Mouse (Mus musculus) left cerebral cortex, postnatal 25 days (tissue): ENCODE results near the gene Irgm1. TPM values are rescaled to one million over a fixed set of nuclear protein-coding genes. Genes with fewer than 3 reads are reported as not detected.
"Not testable (repeated sequence)": the region's sequence is repeated elsewhere in the genome, so short reads cannot be mapped to it uniquely, and the experiment has no call there.

Experiments used
- DNase-seq, 2 experiments: peaks; one replicate each; pipeline ENCODE4 v3.0.0; 2022; ENCODE audit warnings: low spot score in 2 of 2, mixed read lengths in 1 of 2
- intact Hi-C: fragments of 180-260 bp; cut with DNase I; formaldehyde crosslinking; loops from one replicate; pipeline ENCODE4 v1.15.1; 2025
- total RNA-seq, 2 experiments: library from RNA; stranded (reverse); gene quantifications; 2 replicates each; pipeline ENCODE4 v1.2.3; 2021

The Irgm1 gene
- total RNA-seq, 2 experiments from 2014 or later: 4.6 to 5.0 TPM

- intact Hi-C loops: no loop called here
- no peak for DNase-seq
Measured at GRCm38 (mm10) chr11:48862784-48863319, 8.6 kb downstream of the Irgm1 start.

GRCm38 (mm10) chr11:48859014-48859413 lies 12.5 kb downstream of the Irgm1 start:
- peak; percentile 51 to 78 for DNase-seq
- intact Hi-C loops: loop anchor here (1.0 to 5.0 kb wide), 3 partner anchors 69 to 393 kb away; partner anchors contain the start of gene Zfp62

GRCm38 (mm10) chr11:48853474-48854180 lies 17.9 kb downstream of the Irgm1 start:
- intact Hi-C loops: no loop called here
- DNase-seq: peak; percentile 93 to 97

GRCm38 (mm10) chr11:48852624-48853473 lies 18.6 kb downstream of the Irgm1 start:
- intact Hi-C loops: no loop called here
- DNase-seq: no peak

DNA sequence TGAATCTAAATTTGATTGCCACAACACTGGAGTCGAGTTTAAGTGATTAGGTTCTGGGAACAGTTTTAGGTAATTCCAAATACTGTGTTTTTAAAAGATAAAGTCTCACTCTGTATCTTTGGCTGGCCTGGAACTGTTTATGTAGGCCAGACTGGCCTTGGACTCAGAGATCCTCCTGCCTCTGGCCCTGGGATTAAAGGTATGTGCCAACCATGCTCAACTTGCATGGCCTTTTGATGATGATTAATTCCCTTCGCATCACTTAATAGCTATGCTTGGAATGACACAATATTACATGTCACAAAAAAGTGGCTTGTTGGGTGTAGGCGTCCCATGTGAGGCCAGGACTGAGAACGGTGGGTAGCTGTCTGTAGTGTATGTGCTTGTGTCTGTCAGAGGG lies 19.3 kb downstream of the Irgm1 start:
- DNase-seq: no peak

DNA sequence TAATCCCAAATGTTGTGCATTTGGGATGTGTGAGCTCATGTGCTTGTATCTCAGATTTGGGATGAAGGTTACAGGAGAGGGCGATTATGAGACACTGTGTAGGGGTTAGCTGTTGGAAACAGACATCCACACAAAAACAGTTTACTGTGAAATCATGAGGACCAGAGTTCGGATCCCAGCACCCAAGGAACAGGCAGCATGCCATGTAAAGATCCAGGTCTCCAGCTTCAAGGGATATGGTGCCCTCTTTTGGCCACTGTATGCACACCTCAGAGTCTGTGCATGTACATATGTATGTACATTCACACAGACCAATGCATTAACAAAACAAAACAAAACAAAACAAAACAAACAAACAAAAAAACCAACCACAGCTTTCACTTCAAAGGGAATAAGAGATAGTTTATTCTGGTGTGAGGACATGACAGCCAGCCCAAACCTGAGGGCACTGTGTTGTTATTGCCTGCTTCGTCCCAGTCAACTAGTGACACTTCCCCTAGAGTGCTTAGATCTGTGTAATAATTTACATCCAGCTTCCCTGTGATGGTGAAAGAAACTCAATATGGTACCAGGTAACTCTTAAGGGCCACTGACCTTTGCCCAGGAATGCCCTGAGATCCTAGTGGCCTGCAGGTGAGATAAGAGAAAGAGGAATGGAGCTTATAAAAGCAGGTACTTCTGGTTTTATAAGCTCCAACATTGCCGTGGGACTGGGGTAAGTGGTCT lies 20.1 kb downstream of the Irgm1 start:
- intact Hi-C loops: no loop called here
- DNase-seq: no peak

More for the DNA sequence above, 19.3 kb downstream of the Irgm1 start:
- intact Hi-C loops: no loop called here

- DNase-seq: no peak
- intact Hi-C loops: no loop called here
Measured at GRCm38 (mm10) chr11:48850240-48850639, 21.2 kb downstream of the Irgm1 start.

- intact Hi-C loops: no loop called here
- DNase-seq: no peak
Measured at GRCm38 (mm10) chr11:48846881-48847280, 24.6 kb downstream of the Irgm1 start.

GRCm38 (mm10) chr11:48846362-48846761 lies 25.1 kb downstream of the Irgm1 start:
- DNase-seq, intact Hi-C loops: not testable (repeated sequence)

DNA sequence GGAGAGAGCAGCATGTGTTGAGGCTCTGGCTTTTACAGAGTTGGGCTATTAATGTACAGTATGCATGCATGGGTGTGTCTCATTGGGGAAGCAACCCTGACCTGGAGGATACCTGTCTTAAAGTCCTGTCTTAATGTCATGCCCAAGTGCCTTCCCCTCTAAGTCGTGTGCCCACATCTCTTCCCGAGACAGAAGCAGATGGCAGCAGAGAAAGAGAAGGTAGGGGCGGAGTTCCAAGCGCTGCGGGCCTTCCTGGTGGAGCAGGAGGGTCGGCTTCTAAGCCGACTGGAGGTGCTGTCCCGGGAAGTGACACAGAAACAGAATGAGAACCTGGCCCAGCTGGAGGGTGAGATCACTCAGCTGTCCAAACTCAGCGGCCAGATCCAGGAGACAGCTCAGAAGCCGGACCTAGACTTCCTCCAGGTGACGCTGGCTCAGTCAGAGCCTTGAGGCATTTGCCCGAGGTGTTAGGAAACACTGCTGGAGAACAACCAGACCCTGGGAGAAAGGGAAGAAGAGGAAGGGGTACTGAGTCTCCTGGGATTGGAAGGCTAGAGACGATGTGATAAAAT lies 26.2 kb downstream of the Irgm1 start:
- no peak for DNase-seq
- intact Hi-C loops: no loop called here

GRCm38 (mm10) chr11:48844309-48844708 lies 27.2 kb downstream of the Irgm1 start:
- intact Hi-C loops: no loop called here
- DNase-seq: peak in 1 of 2 experiments; percentile 53

GRCm38 (mm10) chr11:48843202-48843601 lies 28.3 kb downstream of the Irgm1 start:
- DNase-seq: no peak
- intact Hi-C loops: no loop called here

GRCm38 (mm10) chr11:48842378-48842792 lies 29.1 kb downstream of the Irgm1 start:
- DNase-seq: no peak
- intact Hi-C loops: no loop called here

DNA sequence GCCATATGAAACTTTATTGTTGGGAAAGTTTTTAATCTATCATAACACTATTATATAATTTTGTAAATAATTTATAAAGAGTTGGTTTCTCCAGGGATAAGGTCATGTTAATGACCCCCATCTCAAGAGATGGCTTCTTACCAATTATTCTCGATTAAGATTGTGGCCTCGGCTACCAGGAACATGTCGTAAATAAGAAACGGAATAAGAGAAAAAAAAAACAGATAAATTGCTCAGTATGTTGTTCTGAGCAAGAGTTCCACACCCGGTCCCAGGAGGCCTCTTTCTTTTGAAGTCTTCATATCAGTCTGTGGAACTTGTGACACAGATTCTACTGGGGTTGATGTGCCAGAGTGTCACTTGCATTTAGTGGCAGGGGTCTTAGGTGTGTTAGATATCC lies 30.3 kb downstream of the Irgm1 start:
- intact Hi-C loops: no loop called here

DNA sequence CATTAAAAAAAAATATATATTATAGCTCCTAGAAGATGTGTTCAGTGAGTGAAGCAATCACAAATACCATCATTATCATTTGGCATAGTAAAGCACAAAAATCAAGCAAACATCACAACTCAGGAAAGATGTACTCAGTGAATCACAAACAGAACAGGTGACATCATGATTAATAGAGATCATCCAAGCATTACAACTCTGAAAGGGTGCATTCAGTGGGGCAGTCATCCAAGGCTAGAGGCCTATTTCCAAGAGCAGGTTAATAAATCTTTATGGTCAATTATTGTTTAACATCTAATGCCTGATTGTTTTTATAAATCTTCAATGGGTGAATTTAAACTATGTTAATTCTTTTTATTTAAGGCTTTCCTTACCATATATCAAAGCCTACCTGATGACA lies 30.7 kb downstream of the Irgm1 start:
- intact Hi-C loops: no loop called here
- no peak for DNase-seq

More for the DNA sequence above, 30.3 kb downstream of the Irgm1 start:
- no peak for DNase-seq

DNA sequence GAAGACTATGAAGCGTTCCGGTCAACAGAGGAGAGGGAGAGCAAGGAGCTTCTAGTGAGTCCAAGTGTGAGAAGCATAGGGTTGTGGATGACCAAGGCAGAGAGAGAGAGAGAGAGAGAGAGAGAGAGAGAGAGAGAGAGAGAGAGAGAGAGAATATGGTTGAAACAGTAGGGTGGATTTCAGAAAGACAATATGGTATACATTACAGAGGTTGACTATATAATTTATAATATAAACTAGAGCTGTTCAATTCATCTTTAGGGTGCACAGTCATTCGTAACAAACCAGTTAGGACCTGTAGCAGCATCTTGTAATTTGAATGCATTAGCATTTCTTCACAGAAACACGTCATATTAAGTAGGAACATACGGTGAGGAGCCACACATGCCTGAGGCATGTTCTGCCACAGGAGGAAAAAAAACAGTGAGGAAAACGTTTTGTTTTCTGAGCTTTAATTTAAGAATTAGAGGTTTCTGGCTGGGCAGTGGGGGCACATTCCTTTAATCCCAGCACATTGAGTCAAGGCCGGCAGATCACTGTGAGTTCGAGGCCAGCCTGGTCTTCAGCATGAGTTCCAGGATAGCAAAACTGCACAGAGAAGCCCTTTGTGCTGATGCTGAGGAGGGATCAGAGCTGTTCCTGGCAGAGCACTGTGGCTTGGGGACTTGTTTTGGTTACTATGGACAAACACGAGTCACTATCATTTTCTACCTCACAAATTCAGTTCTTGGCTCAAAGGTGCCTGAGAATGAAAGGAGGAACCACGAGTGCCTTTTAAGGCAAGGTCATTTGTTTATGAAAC lies 32.4 kb downstream of the Irgm1 start:
- DNase-seq: no peak
- intact Hi-C loops: no loop called here

DNA sequence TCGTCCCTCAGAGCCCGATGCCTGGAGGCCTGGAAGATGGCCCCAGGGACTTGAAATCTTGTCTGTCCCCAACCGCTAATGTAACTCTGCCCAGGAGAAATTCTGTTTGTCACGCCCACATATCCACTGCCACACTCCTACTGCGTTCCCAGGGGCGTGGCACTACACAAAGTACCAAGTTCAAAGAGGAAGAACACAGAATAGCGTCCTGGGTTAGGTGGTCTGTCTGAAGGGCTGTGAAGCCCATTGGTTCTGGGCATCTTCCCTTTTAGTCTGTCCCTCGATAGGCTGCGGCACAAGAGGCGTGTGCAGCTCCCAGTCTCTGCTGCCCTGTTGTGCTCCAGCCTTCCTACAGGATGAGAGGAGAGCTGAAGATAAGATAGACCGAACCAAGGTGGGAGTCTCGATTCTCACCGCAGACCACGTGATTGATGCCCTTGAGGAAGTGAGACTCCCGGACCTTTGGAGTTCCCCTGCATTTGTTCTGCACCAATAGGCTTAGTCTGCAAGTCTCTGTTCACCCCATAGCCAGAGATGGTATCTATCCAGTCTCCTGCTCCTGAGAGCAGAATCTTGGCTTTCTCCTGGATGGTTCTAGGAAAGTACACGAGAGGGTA lies 33.2 kb downstream of the Irgm1 start:
- no peak for DNase-seq
- intact Hi-C loops: no loop called here
